Mouse (Mus musculus) G1E (cell line): ENCODE data around the gene Park7. TPM values are rescaled to one million over a fixed set of nuclear protein-coding genes. Genes with fewer than 3 reads are reported as not detected.

Experiments used
- ATAC-seq: 2 replicates; pipeline ENCODE4 v1.8.0; 2016; ENCODE audit warnings: mild to moderate bottlenecking; ENCODE audit not compliant: insufficient number of reproducible peaks, poor library complexity, low FRiP score, severe bottlenecking; ENCODE audit errors: extremely low read depth
- DNase-seq: peaks from one replicate; pipeline ENCODE4 v3.0.0; 2012; ENCODE audit warnings: low spot score
- H3K27me3 ChIP-seq: 2 replicates; pipeline ENCODE4 v1.6.1; 2012; ENCODE audit warnings: mild to moderate bottlenecking, low read length, inconsistent platforms; ENCODE audit not compliant: insufficient read depth
- H3K36me3 ChIP-seq: replicated peaks from 2 replicates; pipeline ENCODE3; 2012; ENCODE audit warnings: mild to moderate bottlenecking, inconsistent platforms
- H3K4me1 ChIP-seq: 2 replicates; pipeline ENCODE4 v1.6.1; 2012; ENCODE audit warnings: low read depth, low read length, inconsistent platforms, mixed read lengths; ENCODE audit not compliant: insufficient read depth
- H3K4me3 ChIP-seq: 2 replicates; pipeline ENCODE4 v1.5.1; 2012; ENCODE audit warnings: low read depth, mild to moderate bottlenecking, inconsistent platforms, low read length, moderate library complexity, mixed read lengths
- H3K9me3 ChIP-seq: replicated peaks from 2 replicates; pipeline ENCODE4 v1.6.1; 2012; ENCODE audit warnings: inconsistent platforms
- CTCF ChIP-seq: IDR thresholded peaks from 2 replicates; pipeline ENCODE4 v1.5.1; 2012; ENCODE audit warnings: low read depth, low read length, inconsistent platforms, mixed read lengths
- GATA1 ChIP-seq: IDR thresholded peaks from 2 replicates; pipeline ENCODE4 v1.6.1; 2012; ENCODE audit warnings: borderline replicate concordance, low read length, inconsistent platforms, mixed read lengths
- GATA2 ChIP-seq: IDR thresholded peaks from 2 replicates; pipeline ENCODE4 v1.6.1; 2012; ENCODE audit warnings: low read depth, low read length, inconsistent platforms, borderline replicate concordance
- POLR2AphosphoS5 ChIP-seq: IDR thresholded peaks from 2 replicates; pipeline ENCODE4 v1.6.1; 2012; ENCODE audit warnings: low read depth, low read length, inconsistent platforms; ENCODE audit not compliant: insufficient replicate concordance
- TAL1 ChIP-seq: conservative IDR thresholded peaks from 2 replicates; pipeline ENCODE4 v1.6.1; 2012; ENCODE audit warnings: low read depth, low read length, inconsistent platforms, mixed read lengths
- polyA plus RNA-seq: library from polyadenylated mRNA; stranded (reverse); fragments of >175 nt; gene quantifications from 2 replicates; pipeline ENCODE4 v1.2.3, GENCODE M21; 2012
- total RNA-seq, 2 experiments: library from RNA; stranded (forward) in 1 of 2; stranded (reverse) in 1 of 2; fragments of 200-1000 nt in 1 of 2; fragments of >200 nt in 1 of 2; fragmentation: Nextera tagmentation in 1 of 2; gene quantifications; 2 replicates each; pipeline ENCODE4 v1.2.3; 2014 to 2017

The Park7 gene
- 187 and 204 TPM in 2 replicates for total RNA-seq (2014; fragmentation: Nextera tagmentation)
- 398 and 402 TPM in 2 replicates for total RNA-seq (2017)
- polyA plus RNA-seq: 276 and 342 TPM in 2 replicates

GRCm38 (mm10) chr4:150914290-150914733 lies at the start of gene Park7, which contains the start of gene Tnfrsf9:
Gene Park7, minus strand, starts transcription at chr4:150914437.
Gene Tnfrsf9, plus strand, starts transcription at chr4:150914562.
- peaks cover 61% of the 10 kb centered on the region for H3K4me1 ChIP-seq
- TF ChIP-seq POLR2AphosphoS5 (no peak), GATA2 (no peak), CTCF (no peak), GATA1 (no peak), TAL1 (no peak)
- DNase-seq (peak; percentile 88), ATAC-seq (peak; percentile 80)
- 0 out of 2 replicates have a peak, but pooled peaks cover 3% of the 10 kb centered on the region for H3K9me3 ChIP-seq
- H3K27me3 ChIP-seq: no peaks in the 10 kb centered on the region
- H3K36me3 ChIP-seq: peaks cover 20% of the 10 kb centered on the region
- H3K4me3 ChIP-seq: peak within 1 kb of the TSS; percentile 76

GRCm38 (mm10) chr4:150963711-150964110 lies 49.5 kb upstream of the Park7 start:
- no peaks in the 10 kb centered on the region for H3K4me1 ChIP-seq
- ATAC-seq (no peak), DNase-seq (no peak)
- H3K36me3 ChIP-seq: no peaks in the 10 kb centered on the region
- TF ChIP-seq POLR2AphosphoS5: no peak
- peaks cover 4% of the 10 kb centered on the region; the same call in 1 of the 2 replicates for H3K27me3 ChIP-seq
- H3K4me3 ChIP-seq: no peak overlapping the region
- no peaks in the 10 kb centered on the region for H3K9me3 ChIP-seq

GRCm38 (mm10) chr4:150962231-150962630 lies 48.0 kb upstream of the Park7 start:
- ATAC-seq (no peak), DNase-seq (no peak)
- TF ChIP-seq TAL1 (no peak), GATA1 (no peak), POLR2AphosphoS5 (no peak)
- Histone ChIP-seq H3K36me3 (no peaks in the 10 kb centered on the region), H3K4me3 (no peak overlapping the region), H3K4me1 (no peaks in the 10 kb centered on the region), H3K27me3 (peaks cover 7% of the 10 kb centered on the region), H3K9me3 (no peaks in the 10 kb centered on the region)

GRCm38 (mm10) chr4:150958536-150958935 lies 44.3 kb upstream of the Park7 start:
- TF ChIP-seq POLR2AphosphoS5: no peak
- no peak for TF ChIP-seq TAL1
- TF ChIP-seq GATA2: no peak
- TF ChIP-seq CTCF: no peak
- TF ChIP-seq GATA1: no peak
- H3K27me3 ChIP-seq: peaks cover 17% of the 10 kb centered on the region
- H3K4me1 ChIP-seq: no peaks in the 10 kb centered on the region
- H3K9me3 ChIP-seq: no peaks in the 10 kb centered on the region
- no peaks in the 10 kb centered on the region for H3K36me3 ChIP-seq
- DNase-seq (no peak), ATAC-seq (no peak)
- H3K4me3 ChIP-seq: no peak overlapping the region

- Histone ChIP-seq H3K4me3 (no peak overlapping the region), H3K9me3 (no peaks in the 10 kb centered on the region), H3K36me3 (no peaks in the 10 kb centered on the region), H3K4me1 (no peaks in the 10 kb centered on the region), H3K27me3 (peaks cover 14% of the 10 kb centered on the region)
- ATAC-seq: no peak
- no peak for DNase-seq
- TF ChIP-seq CTCF (no peak), GATA1 (no peak)
Measured at GRCm38 (mm10) chr4:150957106-150957458, 42.8 kb upstream of the Park7 start.

GRCm38 (mm10) chr4:150956369-150957105 lies 42.3 kb upstream of the Park7 start:
- Histone ChIP-seq H3K27me3 (peaks cover 14% of the 10 kb centered on the region), H3K36me3 (no peaks in the 10 kb centered on the region), H3K9me3 (no peaks in the 10 kb centered on the region), H3K4me1 (no peaks in the 10 kb centered on the region), H3K4me3 (no peak overlapping the region)
- TF ChIP-seq CTCF: no peak
- no peak for ATAC-seq
- no peak for DNase-seq

GRCm38 (mm10) chr4:150950972-150951371 lies 36.7 kb upstream of the Park7 start:
- Histone ChIP-seq H3K27me3 (peaks cover 23% of the 10 kb centered on the region), H3K4me3 (no peak overlapping the region), H3K4me1 (no peaks in the 10 kb centered on the region), H3K36me3 (no peaks in the 10 kb centered on the region), H3K9me3 (no peaks in the 10 kb centered on the region)
- TF ChIP-seq TAL1 (no peak), POLR2AphosphoS5 (no peak), GATA2 (no peak), GATA1 (no peak), CTCF (no peak)
- no peak for DNase-seq
- no peak; the same call in 1 of the 2 replicates for ATAC-seq
